Mouse (Mus musculus) liver, adult 2 months (tissue): ENCODE data around the gene Ehbp1.

Experiments used
- CTCF ChIP-seq: fragments of 200-500 bp; IDR thresholded peaks from 2 replicates; pipeline ENCODE4 v1.5.1; 2011; ENCODE audit warnings: low read depth, low read length, control low read depth
- POLR2A ChIP-seq: fragments of 200-500 bp; IDR thresholded peaks from 2 replicates; pipeline ENCODE4 v1.6.1; 2011; ENCODE audit warnings: low read length, control low read depth; ENCODE audit not compliant: insufficient read depth; ENCODE audit errors: extremely low read depth

DNA sequence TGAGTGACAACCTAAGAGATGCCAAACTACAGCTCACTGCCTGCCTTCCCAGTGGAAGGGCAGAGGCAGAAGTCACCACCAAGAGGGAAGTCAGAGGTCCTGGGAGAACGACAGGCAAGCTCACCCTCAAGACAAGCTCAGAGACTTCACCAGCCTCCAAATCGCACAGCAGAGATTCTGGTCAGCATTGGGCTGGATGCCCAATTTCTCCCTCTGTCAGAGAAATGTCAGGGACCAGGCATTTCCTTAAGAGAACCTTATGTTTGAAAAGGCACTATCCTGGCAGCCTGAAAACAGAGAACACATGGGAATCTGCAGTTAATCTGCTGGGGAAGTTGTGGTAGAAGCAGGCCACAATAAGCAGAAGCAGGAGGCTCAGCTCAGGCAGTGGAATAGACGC is 151.5 kb downstream of the Ehbp1 start:
- TF ChIP-seq POLR2A (no peak), CTCF (no peak)
